Mouse (Mus musculus): ENCODE results near the gene Plcz1. TPM values are rescaled to one million over a fixed set of nuclear protein-coding genes. Genes with fewer than 3 reads are reported as not detected.

Gene Plcz1
- not detected for total RNA-seq (2021)
- long read RNA-seq, experiment 1 = 0 reads
- long read RNA-seq, experiment 2 = 0 reads

DNA sequence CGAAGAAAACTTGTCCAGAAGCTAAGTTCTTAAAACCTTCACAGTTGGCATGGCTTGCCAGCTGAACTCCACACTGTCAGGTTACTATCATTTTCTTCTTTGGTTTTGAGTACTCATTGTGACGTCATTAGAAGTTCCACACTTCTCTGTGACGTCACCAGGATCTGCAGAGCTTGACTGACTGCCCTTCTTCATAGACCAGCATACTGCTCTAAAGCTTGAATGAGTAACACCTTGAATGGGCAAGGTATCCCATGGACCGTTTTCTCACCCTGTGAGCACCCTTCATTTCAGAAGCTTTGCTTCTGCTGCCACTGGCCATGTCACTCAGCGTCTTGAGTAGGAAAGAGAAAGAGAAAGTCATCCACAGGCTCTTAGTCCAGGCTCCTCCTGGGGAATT is at the start of gene Plcz1:
Gene Plcz1, minus strand, starts transcription at position 101 of the 400 bp plus-strand sequence.
- DNase-seq = no peak
- intact Hi-C loops (cut with DNase I) = no loop called here

DNA sequence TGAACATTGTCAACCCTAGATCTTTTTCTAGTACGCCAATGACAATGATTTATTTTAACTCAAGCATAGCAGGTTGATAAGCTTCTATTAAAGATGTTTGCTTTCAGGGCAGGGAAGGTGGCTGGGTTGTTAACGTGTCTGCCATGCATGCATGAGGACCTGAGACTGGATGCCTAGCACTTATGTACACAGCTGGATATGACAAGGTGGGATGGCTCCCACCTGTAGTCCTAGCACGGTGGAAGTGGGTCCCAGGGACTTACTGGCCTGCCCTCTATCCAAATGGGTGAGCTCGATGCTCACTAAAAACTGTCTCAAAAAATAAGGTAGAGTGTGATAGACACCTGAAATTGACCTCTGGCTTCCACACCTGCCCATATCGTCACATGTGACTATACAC is 48.6 kb upstream of the Plcz1 start:
- no peak for DNase-seq
- intact Hi-C loops (cut with DNase I) = no loop called here

DNA sequence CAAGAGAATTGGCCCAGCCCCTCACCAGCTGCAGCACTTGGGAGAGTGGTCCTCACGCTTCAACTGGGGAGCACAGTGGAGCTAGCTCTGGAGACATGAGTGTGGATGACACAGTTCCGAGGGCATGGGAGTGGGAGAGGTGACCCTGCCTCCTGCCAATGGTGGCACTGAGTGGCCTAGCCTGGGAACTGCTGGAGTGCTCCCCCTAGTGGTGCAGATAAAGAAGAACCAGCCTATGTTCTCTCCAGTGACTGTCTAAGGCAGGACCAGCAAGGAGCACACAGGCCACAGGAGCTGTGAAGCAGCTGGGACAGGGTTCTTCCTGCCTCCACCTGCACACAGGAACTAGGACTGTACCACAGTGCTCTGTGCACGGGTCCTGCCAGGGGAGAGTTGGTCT is 40.5 kb upstream of the Plcz1 start:
- intact Hi-C loops (cut with DNase I) = no loop called here

DNA sequence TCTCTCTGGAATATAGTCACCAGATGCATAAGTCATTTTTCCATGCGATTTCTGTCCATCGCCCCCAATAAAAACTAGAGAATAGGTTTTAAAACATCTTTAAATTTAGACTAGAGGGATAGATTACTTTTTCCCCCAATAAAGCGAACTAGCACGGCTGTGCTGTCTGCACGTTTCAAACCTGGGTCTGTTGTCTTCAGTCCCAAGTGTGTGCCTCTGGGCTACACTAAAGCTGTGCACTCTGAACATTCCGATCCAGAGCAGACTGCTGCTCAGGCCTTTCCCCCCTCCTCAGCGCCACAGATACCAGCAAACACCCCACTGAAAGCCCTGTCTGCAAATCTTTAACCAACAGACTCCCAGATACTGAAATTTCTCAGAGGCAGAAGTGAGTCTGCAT is 39.7 kb upstream of the Plcz1 start:
- intact Hi-C loops (cut with DNase I) = no loop called here
- DNase-seq = no peak

More for the DNA sequence above, 40.5 kb upstream of the Plcz1 start:
- DNase-seq = no peak

DNA sequence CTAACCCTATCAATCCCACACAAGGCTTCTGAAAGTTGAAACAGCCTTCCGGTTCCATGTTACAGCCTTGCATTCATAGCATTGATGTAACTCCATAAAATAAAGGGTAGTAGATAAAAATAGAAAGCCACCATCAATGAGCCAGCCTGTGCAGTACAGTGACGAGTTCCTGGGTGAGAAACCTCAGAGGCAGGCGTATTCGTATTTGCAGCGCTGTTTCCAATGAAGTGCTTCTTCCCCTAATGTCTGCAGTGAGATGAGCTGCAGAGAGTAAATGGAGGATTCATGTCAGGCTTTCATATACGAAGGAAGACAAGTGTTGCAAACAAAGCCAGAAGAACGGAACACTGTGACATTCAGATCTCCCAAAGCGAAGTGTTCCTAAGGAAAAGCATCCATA is 27.9 kb upstream of the Plcz1 start:
- intact Hi-C loops (cut with DNase I) = no loop called here

DNA sequence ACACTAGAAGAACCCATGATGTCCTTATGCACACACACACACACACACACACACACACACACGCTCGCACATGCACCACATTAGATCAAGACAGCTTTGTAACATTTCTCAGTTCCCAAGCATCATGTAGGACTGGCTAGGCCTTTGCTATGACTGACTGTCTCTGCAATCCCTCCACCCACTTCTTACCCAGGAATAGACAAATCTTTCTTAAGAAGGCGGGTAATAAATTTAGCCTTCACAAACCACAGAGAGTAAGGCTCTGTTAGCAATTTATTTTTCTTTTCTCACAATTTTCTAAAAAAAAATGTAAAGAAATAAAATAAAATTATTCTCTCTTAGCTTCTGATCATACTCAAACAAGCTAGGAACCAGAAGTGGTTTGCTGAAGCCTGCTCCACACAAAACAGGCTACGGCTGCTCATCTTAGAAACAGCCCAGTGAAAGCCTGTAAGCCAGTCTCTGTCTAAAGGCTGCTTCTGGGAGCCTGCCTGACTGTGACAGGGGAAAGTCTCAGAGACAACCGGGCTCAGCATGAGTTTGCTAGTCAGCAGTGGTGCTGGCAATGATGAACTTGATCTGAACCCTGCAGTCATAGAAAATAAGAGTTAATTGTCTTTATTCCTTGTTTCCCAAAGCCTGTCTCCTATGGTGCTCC is 13.1 kb upstream of the Plcz1 start:
- intact Hi-C loops (cut with DNase I) = no loop called here
- DNase-seq = no peak

More for the DNA sequence above, 27.9 kb upstream of the Plcz1 start:
- DNase-seq = no peak

DNA sequence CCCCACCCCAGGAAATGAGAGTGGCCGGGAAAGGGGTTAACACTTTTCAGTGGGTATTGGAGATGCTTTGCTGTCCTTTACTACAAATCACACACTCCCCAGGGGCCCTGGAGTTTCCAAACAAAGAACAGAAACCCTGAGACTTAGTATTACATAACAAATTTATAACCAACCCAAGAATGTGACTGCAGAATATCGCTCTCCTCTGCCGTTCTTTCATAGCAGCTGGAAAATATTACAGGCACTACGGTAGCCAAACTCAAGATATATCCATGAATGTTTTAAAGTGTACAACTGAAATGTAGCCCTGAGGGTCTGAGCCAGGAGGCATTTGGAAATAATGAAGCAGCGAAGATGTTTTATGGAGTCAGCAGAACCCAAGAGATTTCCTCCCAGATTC is 10.2 kb upstream of the Plcz1 start:
- peak; percentile 53 to 54 for DNase-seq
- intact Hi-C loops (cut with DNase I) = no loop called here

DNA sequence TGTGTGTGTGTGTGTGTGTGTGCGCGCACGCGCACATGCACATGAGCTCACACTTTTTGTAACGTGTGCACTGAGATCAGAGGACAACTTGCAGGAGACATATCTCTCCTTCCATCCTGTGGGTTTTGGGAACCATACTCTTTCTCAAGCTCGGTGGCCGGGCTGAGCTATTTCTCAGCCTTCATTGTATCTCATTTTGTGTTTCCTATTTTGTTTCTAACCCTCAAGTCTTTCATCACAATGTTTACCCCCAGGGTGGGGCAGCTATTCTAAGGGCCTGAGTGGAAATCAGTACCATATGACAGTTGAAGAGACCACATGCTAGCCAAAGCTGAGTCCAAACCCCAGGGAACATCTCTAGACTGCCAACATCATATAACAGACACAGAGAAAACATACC is 305 bp downstream of the Plcz1 start, which contains the start of gene Capza3:
Gene Capza3, plus strand, starts transcription at position 301 of the 400 bp plus-strand sequence.
- intact Hi-C loops (cut with DNase I) = no loop called here
- no peak for DNase-seq

DNA sequence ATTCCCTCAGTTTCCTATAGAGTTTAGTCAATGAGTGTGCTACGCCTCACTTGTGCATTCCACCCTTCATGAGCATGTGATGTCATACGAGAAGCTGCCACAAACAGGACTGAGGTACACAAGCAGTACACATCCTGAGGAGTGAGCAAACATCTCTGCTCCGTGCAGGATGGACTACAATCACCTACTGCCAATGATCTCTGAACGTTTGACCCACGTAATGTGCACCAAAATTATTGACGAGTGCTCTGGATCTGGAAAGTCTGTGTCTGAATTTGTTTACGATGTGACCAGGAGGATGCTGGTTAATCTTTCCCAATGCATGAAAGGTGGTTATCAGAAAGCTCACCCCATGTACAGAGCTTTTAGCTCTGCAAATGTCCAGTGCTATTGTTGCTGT is 16.9 kb downstream of the Plcz1 start:
- DNase-seq = no peak
- intact Hi-C loops (cut with DNase I) = no loop called here

DNA sequence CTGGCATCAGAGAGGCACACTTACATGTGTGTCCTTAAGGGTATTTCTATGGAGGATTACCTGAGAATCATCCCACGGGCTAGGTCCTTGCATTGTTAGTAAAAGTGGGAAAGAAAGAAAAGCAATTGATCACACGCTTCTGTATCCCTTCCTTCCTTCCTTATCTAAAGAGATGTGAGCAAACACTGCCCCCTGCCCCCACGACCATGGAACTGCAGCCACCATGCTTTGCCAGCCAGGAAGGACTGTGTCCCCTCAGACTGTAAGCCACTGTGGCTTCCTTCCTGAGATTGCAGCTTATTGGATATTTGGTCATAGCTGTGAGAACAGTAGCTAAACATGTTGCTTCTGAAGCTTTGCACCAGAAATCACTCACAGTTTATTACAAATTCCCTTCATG is 36.1 kb downstream of the Plcz1 start:
- intact Hi-C loops (cut with DNase I) = no loop called here
- DNase-seq = no peak

DNA sequence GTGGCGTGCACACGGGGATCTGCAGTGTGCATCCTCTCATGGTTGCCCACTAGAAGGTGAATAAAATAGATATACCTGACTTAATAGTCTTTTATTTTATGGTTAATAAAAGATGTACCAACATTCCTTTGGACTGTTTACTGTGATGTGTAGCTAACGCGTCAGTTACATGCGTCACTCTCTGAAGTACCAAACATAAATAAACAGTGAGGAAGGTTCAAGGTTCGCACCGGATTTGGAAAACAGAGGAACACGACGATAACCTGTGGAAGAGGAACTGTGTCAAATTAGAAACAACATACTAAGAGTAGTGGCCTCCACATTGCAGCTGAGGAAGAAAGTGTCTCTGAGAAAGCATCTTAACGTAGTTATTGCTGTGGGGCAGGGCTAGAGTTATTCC is 51.7 kb downstream of the Plcz1 start:
- DNase-seq = no peak
- intact Hi-C loops (cut with DNase I) = no loop called here

DNA sequence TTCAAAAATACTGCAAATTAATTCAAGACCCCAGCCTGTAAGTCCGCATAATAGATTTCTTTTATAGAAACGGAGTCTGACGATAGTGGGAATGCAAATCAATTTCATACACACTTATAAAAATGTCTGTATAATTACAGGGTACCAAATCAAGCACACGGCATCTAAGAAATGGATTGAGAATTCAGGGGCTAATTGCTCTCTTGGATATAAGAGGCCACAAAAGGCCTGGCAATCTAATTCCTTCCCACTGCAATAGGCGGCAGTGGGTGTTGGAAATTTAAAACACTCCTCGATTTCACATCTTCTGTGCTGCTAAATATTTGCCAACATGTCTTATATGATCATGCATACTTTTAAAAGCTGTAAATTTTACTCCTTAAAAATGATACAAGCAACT is 52.2 kb downstream of the Plcz1 start:
- no peak for DNase-seq
- intact Hi-C loops (cut with DNase I) = no loop called here

DNA sequence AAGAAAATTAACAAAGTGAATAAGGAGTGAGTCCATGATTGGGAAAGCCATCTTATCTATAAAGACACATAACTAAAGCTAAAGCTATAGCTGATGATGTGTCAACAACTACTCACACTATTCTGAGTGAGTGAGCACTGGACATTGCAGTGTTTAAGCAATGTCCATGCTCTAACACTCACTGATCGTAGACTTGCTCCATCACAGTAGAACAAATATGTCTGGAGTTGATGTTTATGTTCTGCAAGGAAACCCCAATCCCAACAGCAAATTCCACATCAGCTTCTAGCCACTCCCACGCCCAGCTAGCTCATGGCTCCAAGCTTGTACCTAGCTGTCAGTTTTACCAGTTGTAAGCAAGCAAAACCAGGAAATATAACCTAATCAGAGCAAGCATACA is 54.7 kb downstream of the Plcz1 start:
- intact Hi-C loops (cut with DNase I) = no loop called here
- DNase-seq = no peak

DNA sequence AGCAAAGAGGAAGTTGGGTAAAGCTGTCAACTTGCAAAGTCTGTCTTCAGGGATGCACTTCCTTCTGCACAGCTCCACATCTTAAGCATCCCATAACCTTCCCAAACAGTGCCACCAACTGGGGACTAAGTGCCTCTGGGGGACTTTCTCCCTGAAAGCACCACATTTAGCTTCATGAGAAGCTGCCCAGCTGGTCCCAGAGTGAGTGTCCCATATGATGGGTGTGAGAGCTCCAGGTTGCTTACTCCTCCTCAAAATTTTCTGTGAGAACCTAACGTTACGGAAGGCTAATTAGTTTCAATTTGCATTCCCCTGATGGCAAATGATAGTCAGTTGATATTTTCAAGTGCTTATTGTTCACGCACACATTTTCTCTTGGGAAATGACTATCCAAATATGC is 57.2 kb downstream of the Plcz1 start:
- intact Hi-C loops (cut with DNase I) = no loop called here
- no peak for DNase-seq

DNA sequence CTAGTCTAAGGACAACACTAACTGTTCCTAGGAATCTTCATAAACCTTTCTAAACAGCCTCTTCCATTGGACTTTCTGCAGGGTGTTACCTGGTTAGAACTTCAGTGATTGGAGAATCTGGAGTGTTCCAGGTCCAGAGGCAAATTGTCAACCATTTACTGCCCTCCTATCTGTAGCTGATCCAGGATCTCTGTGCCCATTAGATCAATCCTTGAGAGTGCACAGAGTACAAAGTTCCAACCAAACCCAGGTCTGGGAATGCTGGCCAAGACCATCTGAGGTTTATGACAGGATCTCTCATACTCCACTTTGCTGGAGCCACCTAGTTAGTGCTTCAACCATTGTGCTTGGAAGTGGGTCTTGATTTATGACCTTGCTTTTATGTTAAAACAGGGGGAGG is 60.2 kb downstream of the Plcz1 start:
- DNase-seq = no peak
- intact Hi-C loops (cut with DNase I) = no loop called here

DNA sequence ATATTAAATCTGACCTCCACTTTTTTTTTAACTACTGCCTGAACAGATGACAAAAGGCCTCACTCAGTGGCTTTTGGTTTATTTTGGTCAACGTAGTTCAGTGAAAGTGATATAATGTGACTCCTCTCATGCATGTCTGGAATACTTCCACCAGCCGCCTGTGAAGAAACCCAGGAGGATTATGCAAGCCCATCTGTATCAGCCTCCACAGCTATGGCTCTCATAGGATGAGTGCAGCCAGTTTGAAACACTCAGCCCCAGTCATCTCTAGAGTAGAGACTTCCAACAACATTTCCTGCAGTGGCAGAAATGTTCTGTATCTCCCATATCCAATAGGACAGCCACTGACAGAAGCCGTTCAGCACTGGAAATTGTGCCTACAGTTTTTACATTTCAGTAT is 63.1 kb downstream of the Plcz1 start:
- no peak for DNase-seq
- intact Hi-C loops (cut with DNase I) = no loop called here

DNA sequence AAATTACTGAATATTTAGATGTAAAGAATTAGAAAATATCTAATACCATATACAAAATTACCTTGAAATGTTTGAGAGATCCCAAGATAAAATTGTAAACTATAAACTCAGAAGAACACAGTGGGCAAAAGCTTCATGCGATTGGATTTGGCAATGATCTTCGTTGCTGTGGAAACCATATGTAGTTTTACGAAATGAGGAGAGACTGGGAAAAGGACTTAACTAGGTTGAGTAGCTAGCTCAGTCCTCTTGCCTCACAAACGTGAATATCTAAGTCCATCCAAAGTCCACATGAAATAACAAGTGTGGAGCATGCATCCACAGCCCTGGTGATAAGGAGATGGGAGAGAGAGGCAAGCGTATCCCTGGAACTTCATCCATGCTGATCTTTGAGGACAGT is 66.6 kb downstream of the Plcz1 start:
- DNase-seq = no peak
- intact Hi-C loops (cut with DNase I) = no loop called here

DNA sequence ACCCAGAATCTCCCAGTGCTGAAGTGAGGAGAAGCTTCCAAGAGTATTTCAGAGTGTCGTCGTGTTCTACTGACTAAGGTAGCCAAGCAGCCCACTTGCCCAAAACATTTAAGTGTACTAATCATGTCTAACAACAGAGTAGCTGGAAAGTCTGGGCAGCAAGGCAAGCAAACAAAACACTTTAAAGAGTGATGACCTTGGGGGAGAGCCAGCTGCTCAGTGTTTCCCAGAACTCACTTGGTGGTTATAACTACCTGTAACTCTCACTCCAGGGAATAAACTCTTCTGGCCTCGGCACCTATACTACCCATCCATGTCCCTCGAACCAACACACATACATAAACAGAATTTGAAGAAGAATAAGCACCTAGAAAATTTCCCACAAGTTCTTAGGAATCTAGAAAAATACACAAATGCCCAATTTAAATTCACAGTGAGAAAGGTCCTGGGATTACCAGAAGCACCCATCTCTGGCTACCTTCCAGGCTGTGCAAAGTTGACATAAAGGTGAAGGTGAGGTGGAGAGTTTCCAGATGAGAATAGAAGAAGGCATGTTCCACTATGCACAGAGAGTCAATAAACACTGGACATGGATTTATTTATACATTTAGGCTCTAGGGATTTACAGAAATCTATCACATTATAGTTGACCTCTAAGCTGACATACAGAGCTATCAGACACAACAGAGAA is 69.5 kb downstream of the Plcz1 start:
- intact Hi-C loops (cut with DNase I) = no loop called here

DNA sequence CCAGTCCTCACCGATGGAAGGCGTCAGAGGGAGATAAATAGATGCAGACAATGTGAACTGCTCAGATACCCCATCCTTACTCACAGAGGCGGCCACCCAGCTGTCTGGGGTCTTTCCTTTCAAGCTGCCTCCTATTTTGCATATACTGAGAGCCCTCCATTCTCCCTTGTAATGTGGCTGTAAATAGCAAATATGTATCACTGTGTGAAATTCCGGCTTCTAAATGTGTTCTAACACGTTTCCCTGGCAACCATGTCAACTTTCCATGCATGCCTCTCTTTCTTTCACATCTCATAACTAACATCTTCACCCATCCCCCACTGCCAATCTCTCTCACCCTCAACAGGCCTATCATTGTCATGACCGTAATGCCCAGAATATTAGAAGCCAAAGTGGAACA is 74.6 kb downstream of the Plcz1 start:
- DNase-seq = no peak
- intact Hi-C loops (cut with DNase I) = no loop called here

More for the DNA sequence above, 69.5 kb downstream of the Plcz1 start:
- DNase-seq = no peak

DNA sequence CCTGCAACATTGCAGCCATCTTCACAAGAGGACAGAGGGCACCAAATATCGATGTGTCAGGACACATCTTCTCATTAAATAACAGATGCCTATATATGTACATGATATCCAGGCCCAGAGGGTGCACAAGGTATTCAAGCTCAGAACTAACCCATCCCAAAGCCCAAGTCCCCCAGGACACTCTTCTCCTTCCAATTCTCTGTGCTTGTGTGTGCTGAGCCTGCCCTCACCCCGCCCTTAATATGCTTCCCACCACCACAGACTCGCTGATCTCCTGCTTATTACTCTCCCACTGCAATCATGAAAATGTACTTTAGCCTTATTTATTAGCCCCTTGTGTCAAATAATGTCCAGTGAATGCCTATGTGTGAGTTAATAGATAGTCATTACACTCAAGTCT is 76.4 kb downstream of the Plcz1 start:
- intact Hi-C loops (cut with DNase I) = no loop called here
- no peak for DNase-seq

DNA sequence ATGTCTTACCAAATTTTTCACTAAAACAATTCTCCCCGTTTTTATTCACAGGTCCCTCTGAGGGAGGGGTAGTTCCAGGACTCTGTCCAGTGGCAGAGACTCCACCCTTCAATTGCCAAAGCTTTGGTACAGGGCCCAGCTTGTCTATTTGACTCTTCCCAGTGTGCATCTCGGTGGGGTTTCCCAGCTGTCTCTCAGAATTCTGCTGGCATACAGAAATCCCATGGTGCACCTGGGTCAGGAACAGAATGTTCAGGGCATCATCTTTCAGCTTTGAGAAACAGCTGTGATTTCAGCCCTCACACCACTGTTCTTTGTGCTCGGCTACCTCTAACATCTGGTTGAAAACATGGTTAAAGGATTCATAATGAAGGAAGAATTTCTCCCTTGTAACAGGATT is 77.5 kb downstream of the Plcz1 start:
- intact Hi-C loops (cut with DNase I) = no loop called here
- DNase-seq = peak; percentile 25 to 33

DNA sequence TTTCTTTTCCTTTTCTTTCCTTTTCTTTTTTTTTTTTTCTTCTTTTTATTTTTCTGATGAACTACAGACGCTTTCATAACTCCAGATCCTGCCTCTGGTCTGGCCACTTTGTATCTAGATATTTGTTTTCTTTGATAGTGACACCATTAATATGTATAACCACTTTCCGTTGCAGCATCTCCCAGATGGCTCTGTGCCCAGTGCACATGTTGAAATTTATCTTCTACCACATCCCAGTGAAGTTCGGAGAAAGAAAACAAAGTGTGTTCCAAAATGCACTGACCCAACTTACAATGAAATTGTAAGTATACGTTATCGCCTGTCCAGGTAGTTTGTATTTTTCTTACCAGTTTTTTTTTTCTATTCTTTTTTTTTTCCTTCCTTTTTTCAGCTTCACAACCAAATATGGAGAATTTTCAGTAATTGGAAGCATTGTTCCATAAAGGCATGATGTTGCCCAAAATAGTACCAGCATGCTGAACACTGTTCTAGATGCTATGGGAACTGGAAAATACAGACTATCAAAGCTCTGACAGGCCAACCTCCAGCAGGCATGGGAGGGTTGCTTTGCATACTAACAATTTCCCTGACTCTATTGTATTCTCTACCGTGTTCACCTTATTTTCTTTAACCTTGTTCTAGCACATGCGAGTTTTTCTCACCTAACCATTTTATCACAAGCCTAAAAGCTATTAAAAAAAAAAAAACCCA is 83.6 kb downstream of the Plcz1 start:
- intact Hi-C loops (cut with DNase I) = no loop called here
- no peak for DNase-seq

Measured in heart, postnatal 14 days (tissue).